In the genomic region with DNA sequence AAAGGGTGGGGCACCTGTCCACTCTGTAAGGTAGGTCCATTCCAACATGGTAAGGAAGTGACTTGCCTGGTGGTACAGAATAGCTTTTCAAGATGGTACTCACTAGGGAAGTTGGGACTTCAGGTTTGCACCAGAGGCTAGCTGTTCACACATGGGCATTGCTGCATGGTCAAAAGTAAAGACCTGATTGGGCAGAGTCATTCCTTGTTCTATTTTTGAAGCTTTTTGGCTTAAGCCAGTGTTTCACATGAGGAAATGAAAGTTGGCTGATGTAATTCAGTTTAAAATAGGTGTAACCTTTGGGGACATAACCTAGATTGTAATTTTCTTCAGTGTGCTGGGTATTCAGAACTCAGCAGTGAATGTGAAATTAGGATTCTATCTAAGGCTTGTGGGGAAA, we compare ENCODE assay signal across 1 mouse cellular context.
TF ChIP-seq lines count a peak whose summit lies in the region.

No protein-coding gene starts in this region.

TF ChIP-seq in CH12.LX, 34 proteins besides CTCF, POLR2A, EP300 and RAD21 (continued from another document):
- TF ChIP-seq TBP (conservative IDR thresholded peaks at IDR 0.05; ENCODE audit: low read depth, low read length) (peak; percentile 64; the same call in 1 of the 2 replicates), USF2 (conservative IDR thresholded peaks at IDR 0.05; ENCODE audit: low read depth, low read length) (no peak), USF1 (IDR thresholded peaks at IDR 0.05; ENCODE audit: low read depth, low read length) (no peak), UBTF (IDR thresholded peaks at IDR 0.05; ENCODE audit: low read depth, low read length) (no peak), HCFC1 (IDR thresholded peaks at IDR 0.05; ENCODE audit: low read depth, low read length) (no peak; the same call in 1 of the 2 replicates), MAFK (IDR thresholded peaks at IDR 0.05; ENCODE audit: insufficient replicate concordance, low read length) (no peak), IRF4 (IDR thresholded peaks at IDR 0.05; ENCODE audit: low read depth, low read length) (peak; percentile 97), NRF1 (IDR thresholded peaks at IDR 0.05; ENCODE audit: low read depth, low read length) (peak; percentile 36; the same call in 1 of the 2 replicates), E2F4 (IDR thresholded peaks at IDR 0.05; ENCODE audit: insufficient replicate concordance, low read depth, low read length) (no peak), MXI1 (IDR thresholded peaks at IDR 0.05; ENCODE audit: low read depth, low read length) (peak; percentile 79; the same call in 1 of the 2 replicates), KAT2A (IDR thresholded peaks at IDR 0.05; ENCODE audit: insufficient replicate concordance, low read length) (no peak), BHLHE40 (IDR thresholded peaks at IDR 0.05; ENCODE audit: low read depth, low read length) (peak; percentile 49), SMC3 (IDR thresholded peaks at IDR 0.05; ENCODE audit: low read depth, low read length) (no peak), GABPA (IDR thresholded peaks at IDR 0.05; ENCODE audit: insufficient replicate concordance, low read depth, low read length) (no peak), CHD2 (IDR thresholded peaks at IDR 0.05; ENCODE audit: low read length) (no peak), ETS1 (conservative IDR thresholded peaks at IDR 0.05; ENCODE audit: low read depth, low read length) (peak; percentile 92)
